Mouse (Mus musculus) G1E (cell line): ENCODE data around the gene Colq.

Experiments used
- CTCF ChIP-seq: IDR thresholded peaks from 2 replicates; pipeline ENCODE4 v1.5.1; 2012; ENCODE audit warnings: low read depth, low read length, inconsistent platforms, mixed read lengths
- GATA2 ChIP-seq: IDR thresholded peaks from 2 replicates; pipeline ENCODE4 v1.6.1; 2012; ENCODE audit warnings: low read depth, low read length, inconsistent platforms, borderline replicate concordance

DNA sequence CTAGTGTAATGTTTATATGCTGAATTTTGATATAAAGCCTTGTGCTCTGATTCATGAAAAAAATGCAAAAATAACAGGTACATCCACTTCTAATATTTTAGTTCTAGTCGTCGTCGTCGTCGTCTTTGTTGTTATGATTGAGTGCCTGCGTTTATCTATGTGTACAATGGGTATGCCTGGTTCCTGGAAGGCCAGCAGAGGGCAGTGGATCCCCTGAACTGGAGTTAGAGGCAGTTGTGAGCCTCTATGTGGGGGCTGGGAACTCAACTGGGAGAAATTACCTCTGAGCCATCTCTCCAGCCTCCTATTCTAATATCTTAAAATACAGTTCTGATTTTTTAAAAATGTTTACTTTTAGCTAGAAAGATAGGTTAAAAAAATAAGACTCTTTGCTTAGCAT is 14.4 kb upstream of the Colq start:
- TF ChIP-seq CTCF (no peak), GATA2 (no peak)
